Mouse (Mus musculus) embryonic fibroblast, embryonic 13.5 days (primary cell): ENCODE measurements at regions not wholly inside any gene's neighbourhood (a gene's known extent, or its start where the extent isn't known, plus 50 kb on each side); places are given as distances from the start of the nearest gene placed in this dataset.

Experiments
- CTCF ChIP-seq: IDR thresholded peaks from 2 replicates; pipeline ENCODE4 v1.5.1; 2011; ENCODE audit warnings: mild to moderate bottlenecking, control low read depth, low read length, moderate library complexity, borderline replicate concordance; ENCODE audit not compliant: insufficient read depth
- POLR2A ChIP-seq: IDR thresholded peaks from 2 replicates; pipeline ENCODE4 v1.6.1; 2011; ENCODE audit warnings: low read depth, mild to moderate bottlenecking, control low read depth, low read length, moderate library complexity

- no peak for TF ChIP-seq CTCF
- TF ChIP-seq POLR2A = no peak
Observed at GRCm38 (mm10) chr13:99793001-99793400, 107.9 kb downstream of the Cartpt start.
